Mouse (Mus musculus) hindbrain, embryonic 10.5 days (tissue): Measurements from ENCODE around the gene Xxylt1. TPM values are rescaled to one million over a fixed set of nuclear protein-coding genes. Genes with fewer than 3 reads are reported as not detected.

Source experiments
- DNase-seq: peaks from one replicate; pipeline ENCODE4 v3.0.0-alpha.2; 2017; ENCODE audit warnings: low spot score
- H3K27ac ChIP-seq: fragments of 300-500 bp; sonication (generic); 2 replicates; pipeline ENCODE4 v1.5.1; 2016; ENCODE audit warnings: mild to moderate bottlenecking, moderate library complexity
- H3K27me3 ChIP-seq: fragments of 300-500 bp; sonication (generic); 2 replicates; pipeline ENCODE4 v1.6.1; 2016; ENCODE audit warnings: mild to moderate bottlenecking; ENCODE audit not compliant: poor library complexity, insufficient read depth, severe bottlenecking
- H3K36me3 ChIP-seq: fragments of 300-500 bp; sonication (generic); 2 replicates; pipeline ENCODE4 v1.6.1; 2016; ENCODE audit warnings: mild to moderate bottlenecking, moderate library complexity
- H3K4me1 ChIP-seq: fragments of 300-500 bp; sonication (generic); replicated peaks from 2 replicates; pipeline ENCODE4 v1.6.1; 2016; ENCODE audit warnings: mild to moderate bottlenecking
- H3K4me3 ChIP-seq: fragments of 300-500 bp; sonication (generic); 2 replicates; pipeline ENCODE4 v1.5.1; 2016; ENCODE audit warnings: mild to moderate bottlenecking, moderate library complexity
- H3K9me3 ChIP-seq: fragments of 300-500 bp; sonication (generic); 2 replicates; pipeline ENCODE4 v1.6.1; 2016; ENCODE audit warnings: mild to moderate bottlenecking, moderate library complexity
- WGBS: fragments of 180-500 bp; shearing (Covaris S2); methylation state at CpG from one replicate; pipeline ENCODE4 v1.1.7; 2016; 5-methylcytosine and 5-hydroxymethylcytosine counted together
- polyA plus RNA-seq: library from polyadenylated mRNA; unstranded; fragments of >200 nt; fragmentation: Nextera tagmentation; extraction: Ambion mirVana; gene quantifications from 2 replicates; pipeline ENCODE4 v1.2.1, GENCODE M21; 2016

Gene Xxylt1
- polyA plus RNA-seq, 1 experiment from 2014 or later = 12.1 TPM

- no peaks in the 10 kb centered on the region for H3K27me3 ChIP-seq
- peaks cover 23% of the 10 kb centered on the region for H3K9me3 ChIP-seq
- 94% methylated on average over 14 of the region's 14 CpGs for WGBS
- 0 out of 2 replicates have a peak, but pooled peaks cover 4% of the 10 kb centered on the region for H3K36me3 ChIP-seq
- H3K4me3 ChIP-seq = no peak overlapping the region
- no peaks in the 10 kb centered on the region for H3K4me1 ChIP-seq
- no peak for DNase-seq
- H3K27ac ChIP-seq = no peak overlapping the region
These were observed 165.5 kb downstream of the Xxylt1 start for GRCm38 (mm10) chr16:30915611-30916220.

Other genes starting within 250 kb of the Xxylt1 start
- 16.8 and 20.1 TPM in 2 replicates for gene Acap2, start 119.8 kb upstream of the Xxylt1 start, polyA plus RNA-seq
- 99.2 and 99.9 TPM in 2 replicates for gene Ppp1r2, start 193.8 kb upstream of the Xxylt1 start, polyA plus RNA-seq
- gene Apod, start 233.4 kb upstream of the Xxylt1 start, polyA plus RNA-seq = 18.0 and 41.8 TPM in 2 replicates